Mouse (Mus musculus): ENCODE results near the gene Smg6. TPM values are rescaled to one million over a fixed set of nuclear protein-coding genes. Genes with fewer than 3 reads are reported as not detected.

Gene Smg6
- polyA plus RNA-seq, 1 experiment from 2014 or later: 18.5 TPM

DNA sequence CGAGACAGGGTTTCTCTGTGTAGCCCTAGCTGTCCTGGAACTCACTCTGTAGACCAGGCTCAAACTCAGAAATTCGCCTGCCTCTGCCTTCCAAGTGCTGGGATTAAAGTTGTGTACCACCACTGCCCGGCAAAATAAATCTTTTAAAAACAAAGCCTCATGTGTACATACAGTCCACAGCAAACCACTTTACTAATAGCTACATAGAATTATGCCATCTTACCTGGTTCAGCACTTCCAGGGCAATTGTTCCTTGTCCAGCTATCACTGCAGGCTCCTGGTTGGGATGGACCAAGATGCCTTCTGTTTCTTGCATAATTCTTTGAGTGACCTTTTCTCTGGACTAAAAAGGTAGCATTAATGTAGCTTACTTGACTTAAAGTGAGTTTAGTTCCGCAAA is 15.6 kb upstream of the Smg6 start:
- 93% methylated on average over 4 of the region's 4 CpGs for WGBS
- Histone ChIP-seq H3K36me3 (ENCODE audit: control insufficient read depth, insufficient read depth, low read length) (peaks cover 34% of the 10 kb centered on the region), H3K4me1 (ENCODE audit: control insufficient read depth, insufficient read depth, low read length) (no peaks in the 10 kb centered on the region), H3K27me3 (ENCODE audit: control insufficient read depth, insufficient read depth, low read length) (no peaks in the 10 kb centered on the region), H3K9ac (ENCODE audit: low read length) (no peak overlapping the region), H3K4me3 (ENCODE audit: low read depth, low read length) (no peak overlapping the region), H3K9me3 (ENCODE audit: control insufficient read depth, low read length) (no peaks in the 10 kb centered on the region), H3K4me2 (ENCODE audit: low read depth, severe bottlenecking) (no peak overlapping the region), H3K27ac (replicated peaks; ENCODE audit: low read depth, low read length) (no peak overlapping the region)
- DNase-seq (ENCODE audit: low spot score): no peak
- ATAC-seq (ENCODE audit: insufficient number of reproducible peaks, low FRiP score, low TSS enrichment, low read depth): no peak

DNA sequence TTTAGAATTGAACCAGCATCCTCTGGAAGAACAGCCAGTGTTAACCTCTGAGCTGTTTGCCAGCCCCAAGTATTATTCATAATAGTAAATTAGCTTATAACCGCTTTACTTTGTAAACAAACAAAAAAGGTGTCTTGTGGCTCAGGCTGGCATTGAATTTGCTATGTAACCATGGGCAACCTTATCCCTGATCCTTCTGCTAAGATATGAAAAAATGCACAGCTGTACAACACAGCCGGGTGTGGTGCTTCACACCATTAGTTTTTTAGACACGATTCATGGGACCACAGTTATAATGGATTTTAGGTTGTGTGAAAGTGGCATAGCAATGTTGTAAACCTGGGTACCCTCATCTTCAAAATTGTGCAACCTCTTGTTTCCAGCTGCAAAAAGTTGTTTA is 13.1 kb upstream of the Smg6 start:
- no peak overlapping the region for H3K4me2 ChIP-seq (ENCODE audit: low read depth, severe bottlenecking)
- ATAC-seq (ENCODE audit: insufficient number of reproducible peaks, low FRiP score, low TSS enrichment, low read depth) (no peak), DNase-seq (ENCODE audit: low spot score) (no peak)
- no peaks in the 10 kb centered on the region for H3K27me3 ChIP-seq (ENCODE audit: control insufficient read depth, insufficient read depth, low read length)
- H3K36me3 ChIP-seq (ENCODE audit: control insufficient read depth, insufficient read depth, low read length): peaks cover 16% of the 10 kb centered on the region
- no peak overlapping the region for H3K4me3 ChIP-seq (ENCODE audit: low read depth, low read length)
- H3K9ac ChIP-seq (ENCODE audit: low read length): no peak overlapping the region
- H3K4me1 ChIP-seq (ENCODE audit: control insufficient read depth, insufficient read depth, low read length): no peaks in the 10 kb centered on the region
- 94% methylated on average over 3 of the region's 3 CpGs for WGBS
- no peak overlapping the region for H3K27ac ChIP-seq (replicated peaks; ENCODE audit: low read depth, low read length)
- no peaks in the 10 kb centered on the region for H3K9me3 ChIP-seq (ENCODE audit: control insufficient read depth, low read length)

DNA sequence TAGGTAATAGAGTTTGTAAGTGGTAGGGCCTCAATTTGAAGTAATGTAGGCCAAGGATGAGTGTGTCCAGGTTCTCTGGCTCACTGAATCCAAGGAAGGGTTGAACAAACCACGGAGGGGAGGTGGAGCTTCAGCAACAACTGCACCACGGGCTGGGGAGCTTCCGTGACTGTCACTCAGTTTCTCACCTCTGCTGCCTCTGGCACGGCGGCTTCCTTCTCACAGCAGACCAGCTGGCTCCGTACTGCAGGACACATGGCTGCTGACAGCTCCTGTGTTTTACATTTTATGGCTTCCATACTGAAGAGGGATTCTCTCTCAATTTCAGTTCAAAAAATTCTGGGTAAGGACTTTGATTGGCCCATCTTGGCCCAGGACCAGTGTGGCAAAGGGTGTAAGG is 6.4 kb upstream of the Smg6 start:
- H3K27me3 ChIP-seq (ENCODE audit: control insufficient read depth, insufficient read depth, low read length): no peaks in the 10 kb centered on the region
- 54% methylated on average over 6 of the region's 6 CpGs for WGBS
- no peaks in the 10 kb centered on the region for H3K36me3 ChIP-seq (ENCODE audit: control insufficient read depth, insufficient read depth, low read length)
- DNase-seq (ENCODE audit: low spot score) (no peak), ATAC-seq (ENCODE audit: insufficient number of reproducible peaks, low FRiP score, low TSS enrichment, low read depth) (no peak)
- no peak overlapping the region for H3K9ac ChIP-seq (ENCODE audit: low read length)
- no peaks in the 10 kb centered on the region for H3K9me3 ChIP-seq (ENCODE audit: control insufficient read depth, low read length)
- H3K4me1 ChIP-seq (ENCODE audit: control insufficient read depth, insufficient read depth, low read length): no peaks in the 10 kb centered on the region
- H3K4me3 ChIP-seq (ENCODE audit: low read depth, low read length): no peak overlapping the region
- H3K4me2 ChIP-seq (ENCODE audit: low read depth, severe bottlenecking): no peak overlapping the region
- H3K27ac ChIP-seq (replicated peaks; ENCODE audit: low read depth, low read length): no peak overlapping the region

DNA sequence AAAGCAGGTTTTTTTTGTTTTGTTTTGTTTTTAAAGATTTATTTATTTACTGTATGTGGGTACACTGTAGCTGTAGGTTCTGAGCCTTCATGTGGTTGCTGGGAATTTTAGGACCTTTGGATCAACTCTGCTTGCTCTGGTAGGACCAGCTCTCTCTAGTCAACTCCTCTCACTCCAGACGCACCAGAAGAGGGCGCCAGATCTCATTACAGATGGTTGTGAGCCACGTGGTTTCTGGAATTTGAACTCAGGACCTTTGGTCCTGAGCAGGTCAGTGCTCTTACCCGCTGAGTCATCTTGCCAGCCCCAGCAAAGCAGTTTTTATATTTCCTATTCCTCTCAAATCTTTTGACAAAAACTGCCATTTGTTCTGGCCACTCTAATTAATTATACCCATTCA is 1.5 kb upstream of the Smg6 start:
- H3K4me2 ChIP-seq (ENCODE audit: low read depth, severe bottlenecking): no peak overlapping the region
- DNase-seq (ENCODE audit: low spot score) (peak; percentile 43), ATAC-seq (ENCODE audit: insufficient number of reproducible peaks, low FRiP score, low TSS enrichment, low read depth) (no peak)
- peaks cover 7% of the 10 kb centered on the region; the same call in 1 of the 2 replicates for H3K4me1 ChIP-seq (ENCODE audit: control insufficient read depth, insufficient read depth, low read length)
- WGBS: 74% methylated on average over 4 of the region's 4 CpGs
- no peaks in the 10 kb centered on the region for H3K36me3 ChIP-seq (ENCODE audit: control insufficient read depth, insufficient read depth, low read length)
- no peak overlapping the region for H3K9ac ChIP-seq (ENCODE audit: low read length)
- H3K4me3 ChIP-seq (ENCODE audit: low read depth, low read length): no peak overlapping the region
- H3K9me3 ChIP-seq (ENCODE audit: control insufficient read depth, low read length): no peaks in the 10 kb centered on the region
- no peaks in the 10 kb centered on the region for H3K27me3 ChIP-seq (ENCODE audit: control insufficient read depth, insufficient read depth, low read length)
- H3K27ac ChIP-seq (replicated peaks; ENCODE audit: low read depth, low read length): no peak overlapping the region

DNA sequence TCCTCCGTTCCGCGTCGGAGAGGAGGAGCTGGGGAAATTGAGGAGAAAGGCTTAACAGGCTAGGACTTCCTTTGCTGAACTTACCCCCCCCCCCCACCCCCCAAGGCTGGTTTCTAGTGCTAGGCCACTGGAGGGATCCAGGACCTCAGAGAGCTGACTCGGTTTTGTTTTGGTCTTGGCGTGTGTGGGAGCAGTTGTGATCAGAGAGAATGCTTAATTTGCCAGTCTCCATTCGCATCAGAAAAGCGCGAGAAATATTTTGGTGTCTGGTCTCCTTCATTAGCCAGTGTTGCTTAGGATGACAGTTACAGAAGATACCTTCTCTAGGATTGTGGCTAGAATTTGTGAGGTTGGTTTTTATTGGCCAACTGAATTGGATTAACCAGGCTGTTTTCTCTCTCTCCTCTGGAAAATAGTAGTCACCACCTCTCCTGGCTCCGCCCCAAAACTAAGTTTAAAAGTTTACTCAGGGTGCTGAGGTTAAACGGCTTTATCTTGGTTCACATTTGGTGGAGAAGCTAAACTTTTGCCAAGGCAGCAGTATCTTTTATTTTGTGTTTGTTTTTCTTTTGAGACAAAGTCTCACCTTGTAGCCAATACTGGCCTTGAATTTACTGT is 874 bp downstream of the Smg6 start:
- peak; percentile 42 for ATAC-seq (ENCODE audit: insufficient number of reproducible peaks, low FRiP score, low TSS enrichment, low read depth)
- Histone ChIP-seq H3K9me3 (ENCODE audit: control insufficient read depth, low read length) (no peaks in the 10 kb centered on the region), H3K9ac (ENCODE audit: low read length) (peak overlapping the region; percentile 87), H3K27me3 (ENCODE audit: control insufficient read depth, insufficient read depth, low read length) (no peaks in the 10 kb centered on the region), H3K4me3 (ENCODE audit: low read depth, low read length) (peak overlapping the region; percentile 98), H3K4me2 (ENCODE audit: low read depth, severe bottlenecking) (peak overlapping the region; percentile 73), H3K4me1 (ENCODE audit: control insufficient read depth, insufficient read depth, low read length) (peaks cover 7% of the 10 kb centered on the region; the same call in 1 of the 2 replicates), H3K27ac (replicated peaks; ENCODE audit: low read depth, low read length) (peak overlapping the region; percentile 97), H3K36me3 (ENCODE audit: control insufficient read depth, insufficient read depth, low read length) (peaks cover 4% of the 10 kb centered on the region; the same call in 1 of the 2 replicates)
- WGBS: 8% methylated on average over 11 of the region's 11 CpGs
- no peak for DNase-seq (ENCODE audit: low spot score)

DNA sequence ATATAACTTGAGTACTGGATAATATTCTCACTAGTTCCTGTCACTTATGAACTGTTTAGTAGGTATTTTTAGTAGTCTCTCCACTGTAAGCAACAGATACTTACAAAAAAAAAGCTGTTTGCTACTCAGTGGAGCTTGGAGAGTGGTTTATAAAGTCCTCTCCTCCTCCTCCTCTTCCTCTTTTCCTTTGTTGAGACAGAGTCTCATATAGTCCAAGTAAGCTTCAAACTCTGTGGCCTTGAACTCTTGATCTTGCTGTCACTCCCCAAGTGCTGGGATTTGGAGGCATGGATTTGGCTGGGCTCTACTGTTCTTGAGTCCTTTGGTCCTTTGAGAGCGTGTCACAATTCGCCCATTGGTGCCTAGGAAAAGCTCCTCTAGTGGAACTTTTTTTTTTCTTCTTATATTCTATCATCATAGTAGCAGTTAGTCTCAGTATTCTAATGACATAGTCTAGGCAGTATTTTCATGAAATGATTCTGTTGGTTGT is 1.7 kb downstream of the Smg6 start:
- no peak overlapping the region for H3K9ac ChIP-seq (ENCODE audit: low read length)
- WGBS: 99% methylated on average over 2 of the region's 2 CpGs
- H3K4me2 ChIP-seq (ENCODE audit: low read depth, severe bottlenecking): no peak overlapping the region; the same call in 1 of the 2 replicates
- no peak overlapping the region for H3K27ac ChIP-seq (replicated peaks; ENCODE audit: low read depth, low read length)
- peaks cover 7% of the 10 kb centered on the region; the same call in 1 of the 2 replicates for H3K4me1 ChIP-seq (ENCODE audit: control insufficient read depth, insufficient read depth, low read length)
- peaks cover 4% of the 10 kb centered on the region; the same call in 1 of the 2 replicates for H3K36me3 ChIP-seq (ENCODE audit: control insufficient read depth, insufficient read depth, low read length)
- H3K27me3 ChIP-seq (ENCODE audit: control insufficient read depth, insufficient read depth, low read length): no peaks in the 10 kb centered on the region
- H3K4me3 ChIP-seq (ENCODE audit: low read depth, low read length): no peak overlapping the region
- DNase-seq (ENCODE audit: low spot score) (no peak), ATAC-seq (ENCODE audit: insufficient number of reproducible peaks, low FRiP score, low TSS enrichment, low read depth) (no peak)
- H3K9me3 ChIP-seq (ENCODE audit: control insufficient read depth, low read length): no peaks in the 10 kb centered on the region

DNA sequence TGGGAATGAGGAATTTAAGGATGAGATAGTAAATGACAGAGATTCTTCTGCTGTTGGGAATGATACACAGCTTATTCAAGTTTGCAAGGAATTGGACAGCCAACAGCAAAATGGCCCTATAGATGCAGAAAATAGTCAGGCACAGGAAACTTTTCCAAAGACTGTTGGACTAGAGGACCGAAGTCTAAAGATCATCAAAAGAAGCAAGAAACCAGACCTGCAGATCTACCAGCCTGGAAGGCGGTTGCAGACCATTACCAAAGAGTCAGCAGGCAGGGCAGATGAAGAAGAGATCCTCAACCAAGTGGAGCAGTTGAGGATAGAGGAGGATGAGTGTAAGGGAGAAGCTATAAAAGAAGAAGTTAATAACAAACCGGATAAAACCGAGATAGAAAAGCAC is 3.5 kb downstream of the Smg6 start:
- H3K9ac ChIP-seq (ENCODE audit: low read length): no peak overlapping the region
- H3K27ac ChIP-seq (replicated peaks; ENCODE audit: low read depth, low read length): no peak overlapping the region
- WGBS: 93% methylated on average over 4 of the region's 4 CpGs
- H3K4me1 ChIP-seq (ENCODE audit: control insufficient read depth, insufficient read depth, low read length): peaks cover 7% of the 10 kb centered on the region; the same call in 1 of the 2 replicates
- no peaks in the 10 kb centered on the region for H3K9me3 ChIP-seq (ENCODE audit: control insufficient read depth, low read length)
- H3K36me3 ChIP-seq (ENCODE audit: control insufficient read depth, insufficient read depth, low read length): peaks cover 7% of the 10 kb centered on the region; the same call in 1 of the 2 replicates
- H3K27me3 ChIP-seq (ENCODE audit: control insufficient read depth, insufficient read depth, low read length): no peaks in the 10 kb centered on the region
- H3K4me2 ChIP-seq (ENCODE audit: low read depth, severe bottlenecking): no peak overlapping the region
- ATAC-seq (ENCODE audit: insufficient number of reproducible peaks, low FRiP score, low TSS enrichment, low read depth): no peak
- no peak for DNase-seq (ENCODE audit: low spot score)
- no peak overlapping the region for H3K4me3 ChIP-seq (ENCODE audit: low read depth, low read length)

DNA sequence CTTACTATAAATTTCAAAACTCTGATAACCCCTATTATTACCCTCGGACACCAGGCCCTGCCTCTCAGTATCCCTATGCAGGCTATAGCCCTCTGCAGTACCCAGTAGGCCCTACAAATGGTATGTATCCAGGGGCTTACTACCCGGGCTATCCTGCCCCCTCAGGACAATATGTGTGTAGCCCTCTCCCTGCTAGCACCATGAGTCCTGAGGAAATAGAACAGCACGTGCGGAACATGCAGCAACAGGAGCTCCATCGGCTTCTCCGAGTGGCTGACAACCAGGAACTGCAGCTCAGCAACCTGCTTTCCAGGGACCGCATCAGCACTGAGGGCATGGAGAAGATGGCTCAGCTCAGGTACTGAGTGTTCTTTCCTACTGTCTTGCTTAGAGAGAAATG is 4.8 kb downstream of the Smg6 start:
- WGBS: 93% methylated on average over 7 of the region's 7 CpGs
- peaks cover 13% of the 10 kb centered on the region for H3K36me3 ChIP-seq (ENCODE audit: control insufficient read depth, insufficient read depth, low read length)
- ATAC-seq (ENCODE audit: insufficient number of reproducible peaks, low FRiP score, low TSS enrichment, low read depth) (no peak), DNase-seq (ENCODE audit: low spot score) (no peak)
- no peak overlapping the region for H3K4me2 ChIP-seq (ENCODE audit: low read depth, severe bottlenecking)
- H3K4me3 ChIP-seq (ENCODE audit: low read depth, low read length): no peak overlapping the region
- no peak overlapping the region for H3K27ac ChIP-seq (replicated peaks; ENCODE audit: low read depth, low read length)
- no peak overlapping the region for H3K9ac ChIP-seq (ENCODE audit: low read length)
- H3K27me3 ChIP-seq (ENCODE audit: control insufficient read depth, insufficient read depth, low read length): no peaks in the 10 kb centered on the region
- H3K4me1 ChIP-seq (ENCODE audit: control insufficient read depth, insufficient read depth, low read length): 0 out of 2 replicates have a peak, but pooled peaks cover 3% of the 10 kb centered on the region
- no peaks in the 10 kb centered on the region for H3K9me3 ChIP-seq (ENCODE audit: control insufficient read depth, low read length)

DNA sequence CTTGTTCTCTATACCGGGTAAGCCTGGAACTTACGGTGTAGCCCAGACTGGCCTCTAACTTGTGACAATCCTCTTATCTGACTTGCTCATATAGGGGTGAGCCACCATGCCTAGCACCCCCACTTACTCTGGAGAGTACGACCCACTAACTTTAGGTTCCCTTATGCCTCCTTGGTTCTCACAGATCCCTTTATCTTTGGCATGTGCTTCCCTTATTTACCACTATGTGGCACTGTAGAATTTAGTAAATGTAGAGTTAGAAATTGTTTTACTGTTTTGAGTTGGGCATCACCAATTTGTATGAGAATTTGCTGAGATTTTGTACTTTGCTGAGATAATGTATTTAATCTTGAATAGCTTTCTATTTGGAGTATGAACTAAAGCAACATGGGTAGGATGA is 20.7 kb downstream of the Smg6 start:
- H3K4me2 ChIP-seq (ENCODE audit: low read depth, severe bottlenecking): no peak overlapping the region
- H3K4me3 ChIP-seq (ENCODE audit: low read depth, low read length): no peak overlapping the region
- no peaks in the 10 kb centered on the region for H3K27me3 ChIP-seq (ENCODE audit: control insufficient read depth, insufficient read depth, low read length)
- ATAC-seq (ENCODE audit: insufficient number of reproducible peaks, low FRiP score, low TSS enrichment, low read depth) (no peak), DNase-seq (ENCODE audit: low spot score) (no peak)
- no peak overlapping the region for H3K27ac ChIP-seq (replicated peaks; ENCODE audit: low read depth, low read length)
- peaks cover 3% of the 10 kb centered on the region for H3K36me3 ChIP-seq (ENCODE audit: control insufficient read depth, insufficient read depth, low read length)
- H3K4me1 ChIP-seq (ENCODE audit: control insufficient read depth, insufficient read depth, low read length): no peaks in the 10 kb centered on the region
- whole genome bisulfite sequencing: 82% methylated on average over 3 of the region's 3 CpGs
- no peak overlapping the region for H3K9ac ChIP-seq (ENCODE audit: low read length)
- H3K9me3 ChIP-seq (ENCODE audit: control insufficient read depth, low read length): no peaks in the 10 kb centered on the region

All from limb, embryonic 11.5 days (tissue).